Mouse (Mus musculus): ENCODE measurements around the gene Samm50. TPM values are rescaled to one million over a fixed set of nuclear protein-coding genes. Genes with fewer than 3 reads are reported as not detected.

Gene Samm50
- polyA plus RNA-seq, 1 experiment = 120 TPM

- TF ChIP-seq POLR2A (IDR thresholded peaks at IDR 0.05; ENCODE audit: insufficient read depth, low read length) = no peak
- no peak for TF ChIP-seq CTCF (IDR thresholded peaks at IDR 0.05; ENCODE audit: low read depth, low read length)
- TF ChIP-seq EP300 (IDR thresholded peaks at IDR 0.05; ENCODE audit: insufficient read depth, low read depth, low read length) = no peak
- Histone ChIP-seq H3K36me3 (ENCODE audit: control insufficient read depth, insufficient read depth, low read length, poor library complexity, severe bottlenecking) (no peaks in the 10 kb centered on the region), H3K27me3 (ENCODE audit: control insufficient read depth, insufficient read depth, low read length, poor library complexity, severe bottlenecking) (no peaks in the 10 kb centered on the region), H3K9me3 (replicated peaks; ENCODE audit: control insufficient read depth, insufficient read depth, low read length, poor library complexity, severe bottlenecking) (no peaks in the 10 kb centered on the region), H3K27ac (ENCODE audit: insufficient read depth, low read length) (no peak overlapping the region), H3K4me1 (ENCODE audit: control insufficient read depth, insufficient read depth, low read length) (no peaks in the 10 kb centered on the region), H3K9ac (ENCODE audit: low read depth, poor library complexity, severe bottlenecking) (peak overlapping the region; percentile 52), H3K4me3 (ENCODE audit: low read depth, low read length) (no peak overlapping the region; the same call in 1 of the 2 replicates)
Observed at GRCm38 (mm10) chr15:84230661-84231060, 38.6 kb downstream of the Samm50 start.

- Histone ChIP-seq H3K4me1 (ENCODE audit: control insufficient read depth, insufficient read depth, low read length) (no peaks in the 10 kb centered on the region), H3K9ac (ENCODE audit: low read depth, poor library complexity, severe bottlenecking) (peak overlapping the region; percentile 52), H3K27me3 (ENCODE audit: control insufficient read depth, insufficient read depth, low read length, poor library complexity, severe bottlenecking) (no peaks in the 10 kb centered on the region), H3K9me3 (replicated peaks; ENCODE audit: control insufficient read depth, insufficient read depth, low read length, poor library complexity, severe bottlenecking) (no peaks in the 10 kb centered on the region), H3K4me3 (ENCODE audit: low read depth, low read length) (peak overlapping the region; percentile 72), H3K27ac (ENCODE audit: insufficient read depth, low read length) (0 out of 2 replicates have a peak overlapping the region, but pooled peaks have one; percentile 2), H3K36me3 (ENCODE audit: control insufficient read depth, insufficient read depth, low read length, poor library complexity, severe bottlenecking) (no peaks in the 10 kb centered on the region)
- TF ChIP-seq CTCF (IDR thresholded peaks at IDR 0.05; ENCODE audit: low read depth, low read length) = no peak
- TF ChIP-seq EP300 (IDR thresholded peaks at IDR 0.05; ENCODE audit: insufficient read depth, low read depth, low read length) = 0 out of 2 replicates have a peak, but pooled peaks have one; percentile 43
Observed at GRCm38 (mm10) chr15:84231113-84231712, 39.2 kb downstream of the Samm50 start.

- Histone ChIP-seq H3K9me3 (replicated peaks; ENCODE audit: control insufficient read depth, insufficient read depth, low read length, poor library complexity, severe bottlenecking) (no peaks in the 10 kb centered on the region), H3K4me1 (ENCODE audit: control insufficient read depth, insufficient read depth, low read length) (no peaks in the 10 kb centered on the region), H3K36me3 (ENCODE audit: control insufficient read depth, insufficient read depth, low read length, poor library complexity, severe bottlenecking) (no peaks in the 10 kb centered on the region), H3K4me3 (ENCODE audit: low read depth, low read length) (peak within 1 kb of the TSS; percentile 72), H3K27ac (ENCODE audit: insufficient read depth, low read length) (peak within 1 kb of the TSS; percentile 78), H3K9ac (ENCODE audit: low read depth, poor library complexity, severe bottlenecking) (peak within 1 kb of the TSS; percentile 52), H3K27me3 (ENCODE audit: control insufficient read depth, insufficient read depth, low read length, poor library complexity, severe bottlenecking) (no peaks in the 10 kb centered on the region)
- TF ChIP-seq CTCF (IDR thresholded peaks at IDR 0.05; ENCODE audit: low read depth, low read length) (no peak), POLR2A (IDR thresholded peaks at IDR 0.05; ENCODE audit: insufficient read depth, low read length) (no peak), EP300 (IDR thresholded peaks at IDR 0.05; ENCODE audit: insufficient read depth, low read depth, low read length) (no peak)
Observed at GRCm38 (mm10) chr15:84231721-84232561, 39.9 kb downstream of the Samm50 start, which contains the start of gene Parvb. Parvb (plus strand) TSS chr15:84232043.

DNA sequence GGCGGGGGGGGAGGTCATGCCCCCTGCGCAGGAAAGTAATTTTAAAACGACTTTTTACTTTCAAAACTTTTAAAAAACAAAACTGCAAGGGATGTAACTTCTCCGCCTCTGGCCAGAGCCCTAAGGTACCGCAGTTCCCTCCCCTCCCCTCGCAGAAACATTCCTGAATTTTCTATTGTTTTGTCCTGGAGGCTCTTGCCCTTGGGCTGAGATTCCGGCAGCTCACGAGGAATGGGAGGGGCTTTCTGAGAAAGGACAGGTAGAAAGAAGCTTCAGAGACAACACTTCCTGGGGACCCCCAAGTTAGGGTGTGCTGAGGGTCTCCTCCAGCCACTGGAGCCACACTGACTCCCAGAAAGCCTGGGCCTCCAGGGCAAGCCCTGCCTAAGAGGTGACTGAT, 40.6 kb downstream of the Samm50 start:
- H3K9ac ChIP-seq (ENCODE audit: low read depth, poor library complexity, severe bottlenecking) = peak overlapping the region; percentile 52
- peak overlapping the region; percentile 43 for H3K4me3 ChIP-seq (ENCODE audit: low read depth, low read length)
- no peaks in the 10 kb centered on the region for H3K36me3 ChIP-seq (ENCODE audit: control insufficient read depth, insufficient read depth, low read length, poor library complexity, severe bottlenecking)
- H3K27me3 ChIP-seq (ENCODE audit: control insufficient read depth, insufficient read depth, low read length, poor library complexity, severe bottlenecking) = no peaks in the 10 kb centered on the region
- peaks cover 2% of the 10 kb centered on the region for H3K4me1 ChIP-seq (ENCODE audit: control insufficient read depth, insufficient read depth, low read length)
- peak overlapping the region; percentile 78 for H3K27ac ChIP-seq (ENCODE audit: insufficient read depth, low read length)
- no peak for TF ChIP-seq CTCF (IDR thresholded peaks at IDR 0.05; ENCODE audit: low read depth, low read length)
- TF ChIP-seq EP300 (IDR thresholded peaks at IDR 0.05; ENCODE audit: insufficient read depth, low read depth, low read length) = peak; percentile 87
- TF ChIP-seq POLR2A (IDR thresholded peaks at IDR 0.05; ENCODE audit: insufficient read depth, low read length) = no peak
- H3K9me3 ChIP-seq (replicated peaks; ENCODE audit: control insufficient read depth, insufficient read depth, low read length, poor library complexity, severe bottlenecking) = no peaks in the 10 kb centered on the region

- Histone ChIP-seq H3K36me3 (ENCODE audit: control insufficient read depth, insufficient read depth, low read length, poor library complexity, severe bottlenecking) (no peaks in the 10 kb centered on the region), H3K27ac (ENCODE audit: insufficient read depth, low read length) (peak overlapping the region; percentile 68), H3K4me3 (ENCODE audit: low read depth, low read length) (no peak overlapping the region), H3K4me1 (ENCODE audit: control insufficient read depth, insufficient read depth, low read length) (peaks cover 3% of the 10 kb centered on the region), H3K9ac (ENCODE audit: low read depth, poor library complexity, severe bottlenecking) (no peak overlapping the region), H3K27me3 (ENCODE audit: control insufficient read depth, insufficient read depth, low read length, poor library complexity, severe bottlenecking) (no peaks in the 10 kb centered on the region), H3K9me3 (replicated peaks; ENCODE audit: control insufficient read depth, insufficient read depth, low read length, poor library complexity, severe bottlenecking) (no peaks in the 10 kb centered on the region)
- peak; percentile 4 for TF ChIP-seq CTCF (IDR thresholded peaks at IDR 0.05; ENCODE audit: low read depth, low read length)
- TF ChIP-seq POLR2A (IDR thresholded peaks at IDR 0.05; ENCODE audit: insufficient read depth, low read length) = no peak
Observed at GRCm38 (mm10) chr15:84234794-84235581, 42.9 kb downstream of the Samm50 start.

Data from ES-Bruce4 (cell line).